Comparison of ENCODE assay signal across 9 mouse cellular contexts in the genomic region with DNA sequence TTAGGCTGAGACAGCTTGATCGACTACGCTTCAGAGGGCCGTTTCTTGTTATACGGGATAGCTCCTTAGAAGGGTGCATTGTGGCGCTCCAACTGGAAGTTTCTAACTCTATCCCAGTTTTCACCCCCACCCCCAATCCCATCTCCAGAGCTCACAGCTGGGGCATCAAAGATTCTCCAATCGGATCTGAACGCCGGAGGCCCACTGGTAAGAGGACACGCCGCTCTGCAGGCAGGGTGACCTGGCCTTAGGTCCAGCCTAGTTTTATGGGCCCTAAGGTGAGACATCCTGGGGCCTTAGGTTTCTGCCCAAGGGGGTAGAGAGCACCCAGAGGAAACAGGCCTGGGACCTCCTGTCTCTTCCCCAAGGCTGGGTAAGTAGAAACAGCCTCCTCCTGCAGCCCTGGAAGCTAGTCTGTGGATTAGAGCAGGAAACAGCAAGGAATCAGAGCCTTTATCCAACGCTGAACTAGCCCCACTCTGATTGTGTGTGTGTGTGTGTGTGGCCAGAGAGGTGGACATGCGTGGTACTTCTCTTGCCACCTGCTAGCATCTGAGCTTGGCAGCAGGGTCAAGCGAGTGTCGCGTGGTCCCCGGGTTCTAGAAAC. TPM values are rescaled to one million over a fixed set of nuclear protein-coding genes. Genes with fewer than 3 reads are reported as not detected.
DNase-seq lines count a peak whose midpoint lies in the region; ATAC-seq lines count a peak whose summit lies in the region.
"Had no signal": no experiment of that assay in that cellular context is flagged by ENCODE, and none has a peak within 500 bp of the region (broad histone marks: within the 10 kb centered on the region; RNA-seq: fewer than 3 reads in every experiment).

No protein-coding gene starts in this region.

- peak overlapping the region; percentile 20; the same call in 1 of the 2 replicates for H3K9ac ChIP-seq in kidney, embryonic 14.5 days (ENCODE audit: low read depth, low read length)
- no peak overlapping the region; the same call in 1 of the 2 replicates for H3K9ac ChIP-seq in embryonic facial prominence, embryonic 12.5 days
- H3K9ac ChIP-seq in hindbrain, embryonic 16.5 days (ENCODE audit: low read depth, low read length), result peak overlapping the region; percentile 47
- peak overlapping the region; percentile 60 for H3K9ac ChIP-seq in neural tube, embryonic 11.5 days (ENCODE audit: low read length)

- no peaks in the 10 kb centered on the region for H3K9me3 ChIP-seq in kidney, embryonic 14.5 days (ENCODE audit: control insufficient read depth, low read length)
- no peaks in the 10 kb centered on the region for H3K9me3 ChIP-seq in embryonic facial prominence, embryonic 12.5 days
- no peaks in the 10 kb centered on the region for H3K9me3 ChIP-seq in hindbrain, embryonic 16.5 days (ENCODE audit: control insufficient read depth, low read length)
- no peaks in the 10 kb centered on the region for H3K9me3 ChIP-seq in neural tube, embryonic 11.5 days (ENCODE audit: control insufficient read depth, low read length)

- H3K4me3 ChIP-seq in kidney, embryonic 14.5 days (ENCODE audit: low read length), result peak overlapping the region; percentile 35
- peak overlapping the region; percentile 40 for H3K4me3 ChIP-seq in embryonic facial prominence, embryonic 12.5 days
- peak overlapping the region; percentile 52 for H3K4me3 ChIP-seq in hindbrain, embryonic 16.5 days (ENCODE audit: low read length)
- peak overlapping the region; percentile 56 for H3K4me3 ChIP-seq in neural tube, embryonic 11.5 days (ENCODE audit: low read depth, low read length)

- H3K27me3 ChIP-seq in kidney, embryonic 14.5 days (ENCODE audit: control insufficient read depth, insufficient read depth, low read length), result peaks cover 77% of the 10 kb centered on the region
- H3K27me3 ChIP-seq in embryonic facial prominence, embryonic 12.5 days, result peaks cover 74% of the 10 kb centered on the region
- H3K27me3 ChIP-seq in hindbrain, embryonic 16.5 days (replicated peaks; ENCODE audit: control insufficient read depth, insufficient read depth, low read length), result peaks cover 7% of the 10 kb centered on the region
- peaks cover 39% of the 10 kb centered on the region for H3K27me3 ChIP-seq in neural tube, embryonic 11.5 days (ENCODE audit: control insufficient read depth, insufficient read depth, low read length)

- H3K4me1 ChIP-seq in kidney, embryonic 14.5 days (ENCODE audit: control insufficient read depth, insufficient read depth, low read length), result peaks cover 23% of the 10 kb centered on the region
- peaks cover 36% of the 10 kb centered on the region for H3K4me1 ChIP-seq in embryonic facial prominence, embryonic 12.5 days
- peaks cover 45% of the 10 kb centered on the region for H3K4me1 ChIP-seq in hindbrain, embryonic 16.5 days (ENCODE audit: control insufficient read depth, insufficient read depth, low read depth, low read length)
- peaks cover 19% of the 10 kb centered on the region for H3K4me1 ChIP-seq in neural tube, embryonic 11.5 days (ENCODE audit: control insufficient read depth, insufficient read depth, low read length)

- DNase-seq in kidney, postnatal 10 days, result no peak
- DNase-seq in neural tube, embryonic 11.5 days (ENCODE audit: low spot score), result no peak
- no peak for DNase-seq in adrenal gland, adult 8-10 months
- DNase-seq in right cerebral cortex, postnatal 10 days (ENCODE audit: low spot score in 2 of 2), result no peak
- no peak for DNase-seq in urinary bladder, adult 18-20 months (ENCODE audit: low spot score in 2 of 2)

- H3K36me3 ChIP-seq in kidney, embryonic 14.5 days (ENCODE audit: control insufficient read depth, insufficient read depth, low read length), result no peaks in the 10 kb centered on the region
- no peaks in the 10 kb centered on the region for H3K36me3 ChIP-seq in embryonic facial prominence, embryonic 12.5 days
- no peaks in the 10 kb centered on the region for H3K36me3 ChIP-seq in hindbrain, embryonic 16.5 days (ENCODE audit: control insufficient read depth, insufficient read depth, low read length)
- no peaks in the 10 kb centered on the region for H3K36me3 ChIP-seq in neural tube, embryonic 11.5 days (ENCODE audit: control insufficient read depth, insufficient read depth, low read length)

- WGBS in kidney, embryonic 14.5 days, result 5% methylated on average over 16 of the region's 16 CpGs
- 5% methylated on average over 16 of the region's 16 CpGs for WGBS in embryonic facial prominence, embryonic 12.5 days
- WGBS in hindbrain, embryonic 16.5 days, result 7% methylated on average over 16 of the region's 16 CpGs
- 2% methylated on average over 16 of the region's 16 CpGs for WGBS in neural tube, embryonic 11.5 days

- H3K27ac ChIP-seq in kidney, embryonic 14.5 days (ENCODE audit: low read depth, low read length), result no peak overlapping the region
- H3K27ac ChIP-seq in embryonic facial prominence, embryonic 12.5 days, result no peak overlapping the region
- peak overlapping the region; percentile 61 for H3K27ac ChIP-seq in hindbrain, embryonic 16.5 days (ENCODE audit: low read depth, low read length)
- peak overlapping the region; percentile 85 for H3K27ac ChIP-seq in neural tube, embryonic 11.5 days (ENCODE audit: low read depth, low read length)
- H3K27ac ChIP-seq: macrophage had no signal

- peak overlapping the region; percentile 53 for H3K4me2 ChIP-seq in kidney, embryonic 14.5 days (replicated peaks; ENCODE audit: low read depth, low read length)
- peak overlapping the region; percentile 73 for H3K4me2 ChIP-seq in embryonic facial prominence, embryonic 12.5 days (replicated peaks)
- H3K4me2 ChIP-seq in hindbrain, embryonic 16.5 days (ENCODE audit: low read length), result peak overlapping the region; percentile 90
- H3K4me2 ChIP-seq in neural tube, embryonic 11.5 days (ENCODE audit: low read depth), result peak overlapping the region; percentile 76

- ATAC-seq in kidney, embryonic 14.5 days (ENCODE audit: low FRiP score, low TSS enrichment), result no peak
- no peak for ATAC-seq in embryonic facial prominence, embryonic 12.5 days (ENCODE audit: insufficient number of reproducible peaks, insufficient read depth, low FRiP score, low TSS enrichment)
- ATAC-seq in hindbrain, embryonic 16.5 days, result peak; percentile 1; the same call in 1 of the 2 replicates
- peak; percentile 0; the same call in 1 of the 2 replicates for ATAC-seq in neural tube, embryonic 11.5 days (ENCODE audit: insufficient read depth, low FRiP score, low TSS enrichment)

RNA-seq across cellular contexts. Expression of a gene that starts 3.8 kb away (rescaled TPM):
- 0.17 and 0.19 TPM in 2 replicates for polyA plus RNA-seq in kidney, embryonic 14.5 days (2014; fragmentation: Nextera tagmentation; extraction: Ambion mirVana)
- 1.9 and 2.0 TPM in 2 replicates for polyA plus RNA-seq in embryonic facial prominence, embryonic 12.5 days (2016; fragmentation: Nextera tagmentation; extraction: Ambion mirVana)
- 16.1 and 22.1 TPM in 2 replicates for polyA plus RNA-seq in hindbrain, embryonic 16.5 days (2015; fragmentation: Nextera tagmentation; extraction: Ambion mirVana)
- polyA plus RNA-seq in neural tube, embryonic 11.5 days (2014; fragmentation: Nextera tagmentation; extraction: Ambion mirVana), result 56.3 and 62.9 TPM in 2 replicates
- total RNA-seq in adrenal gland, adult 8-10 months (2022), result under 1 TPM in 1 of 4 experiments, not detected in 3; 0.07 TPM
- polyA plus RNA-seq: macrophage had no signal

Comparison
In these comparisons a context has a peak if more than half of its experiments do, and no peak if none do; other contexts are left out.
1. ATAC-seq: peak in hindbrain, embryonic 16.5 days (single experiment) and neural tube, embryonic 11.5 days (single experiment); none in kidney, embryonic 14.5 days (single experiment) and embryonic facial prominence, embryonic 12.5 days (single experiment).
2. H3K27ac ChIP-seq: peak in hindbrain, embryonic 16.5 days (single experiment) and neural tube, embryonic 11.5 days (single experiment); none in kidney, embryonic 14.5 days (single experiment) and embryonic facial prominence, embryonic 12.5 days (single experiment).
3. Peak in every context shown above with its lines, with median percentiles within 50 percentile points of each other: H3K4me2 ChIP-seq and H3K4me3 ChIP-seq.